Mouse (Mus musculus): ENCODE data around the gene Myo9a.

DNA sequence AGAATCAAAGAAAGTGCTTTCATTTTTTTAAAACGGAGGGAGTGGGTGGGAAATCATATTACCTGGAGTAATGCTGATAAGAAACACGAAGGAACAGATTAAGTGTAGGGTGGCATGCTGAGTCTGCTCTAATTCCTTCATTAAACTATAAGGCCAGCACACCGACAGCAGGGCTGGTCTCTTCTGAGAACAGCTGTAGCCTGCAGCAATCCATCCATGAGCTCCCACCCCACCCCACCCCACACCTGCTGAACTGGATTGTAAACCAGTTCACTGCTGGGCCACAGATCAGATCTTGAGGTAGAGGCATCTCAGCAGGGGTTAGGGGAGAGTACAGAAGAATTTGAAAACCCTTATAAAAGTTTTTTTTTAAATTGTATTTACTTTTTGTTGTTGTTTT is 204.5 kb downstream of the Myo9a start:
- TF ChIP-seq CTCF (IDR thresholded peaks at IDR 0.05; ENCODE audit: low read depth, low read length), result no peak
- no peak for TF ChIP-seq POLR2A (IDR thresholded peaks at IDR 0.05; ENCODE audit: extremely low read depth, insufficient read depth, low read length)

All from liver, adult 2 months (tissue).